Mouse (Mus musculus) megakaryocyte, embryonic 14.5 days (primary cell): ENCODE measurements at regions not wholly inside any gene's neighbourhood (a gene's known extent, or its start where the extent isn't known, plus 50 kb on each side); places are given as distances from the start of the nearest gene placed in this dataset.

ENCODE experiments used
- FLI1 ChIP-seq: IDR thresholded peaks from 2 replicates; pipeline ENCODE4 v1.6.1; 2012; ENCODE audit warnings: low read length, inconsistent platforms, mixed read lengths
- GATA1 ChIP-seq: IDR thresholded peaks from 3 replicates; pipeline ENCODE4 v1.6.1; 2012; ENCODE audit warnings: mixed read lengths, low read length, inconsistent platforms, borderline replicate concordance

- TF ChIP-seq GATA1 (no peak), FLI1 (no peak)
These were observed 387.8 kb downstream of the Sorl1 start for GRCm38 (mm10) chr9:41736234-41736859.
